Mouse (Mus musculus): ENCODE data around the gene Rgs8. TPM values are rescaled to one million over a fixed set of nuclear protein-coding genes. Genes with fewer than 3 reads are reported as not detected.

Rgs8 gene
- 10 to 100 TPM; 24.3 to 34.0 TPM for total RNA-seq (2021)

DNA sequence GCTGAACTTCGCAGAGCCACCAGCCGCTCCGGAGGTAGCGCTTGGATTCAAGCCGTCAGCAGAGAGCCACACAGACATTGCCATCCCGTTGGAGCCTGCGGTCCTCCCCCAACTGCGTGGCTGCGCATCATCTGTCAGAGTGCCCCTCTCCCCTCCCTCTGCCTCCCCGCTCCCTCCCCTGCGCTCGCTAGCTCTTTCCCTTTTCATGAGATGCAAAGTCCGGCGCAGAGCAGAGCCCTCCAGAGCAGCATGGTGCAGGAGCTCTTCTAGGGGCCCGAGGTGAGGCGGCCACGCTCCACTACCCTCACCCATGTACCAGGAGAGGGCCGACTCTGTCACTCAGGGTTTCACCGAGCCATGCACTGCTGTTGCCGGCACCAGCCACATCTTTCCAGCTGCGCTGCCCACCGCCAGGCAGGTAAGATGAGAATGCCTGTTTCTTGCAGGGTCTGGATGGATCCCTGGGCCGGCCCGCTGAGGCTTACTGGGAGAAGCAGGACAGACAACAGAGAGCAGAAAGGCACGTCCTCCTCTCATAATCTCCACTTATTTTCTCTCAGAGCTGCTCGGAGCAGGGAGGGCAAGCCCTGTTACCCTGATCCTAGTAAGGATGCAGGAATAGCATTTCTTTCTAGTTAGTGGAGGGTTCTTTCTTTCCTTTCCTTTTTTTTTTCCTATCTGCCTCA is at the start of gene Rgs8:
Gene Rgs8, plus strand, starts transcription at position 88 of the 686 bp plus-strand sequence.
- DNase-seq (ENCODE audit: extremely low spot score in 1 of 2, low spot score in 2 of 2) = peak in 1 of 2 experiments; percentile 45
- intact Hi-C loops (cut with DNase I) = loop anchor here (10.0 kb wide), 1 partner anchor 88 kb away; no protein-coding TSS in a partner anchor

- intact Hi-C loops (cut with DNase I) = no loop called here
- DNase-seq (ENCODE audit: extremely low spot score in 1 of 2, low spot score in 2 of 2) = no peak
Observed at GRCm38 (mm10) chr1:153617340-153617830, 35.4 kb upstream of the Rgs8 start.

- intact Hi-C loops (cut with DNase I) = no loop called here
- DNase-seq (ENCODE audit: extremely low spot score in 1 of 2, low spot score in 2 of 2) = no peak
Observed at GRCm38 (mm10) chr1:153623036-153623435, 29.8 kb upstream of the Rgs8 start.

DNA sequence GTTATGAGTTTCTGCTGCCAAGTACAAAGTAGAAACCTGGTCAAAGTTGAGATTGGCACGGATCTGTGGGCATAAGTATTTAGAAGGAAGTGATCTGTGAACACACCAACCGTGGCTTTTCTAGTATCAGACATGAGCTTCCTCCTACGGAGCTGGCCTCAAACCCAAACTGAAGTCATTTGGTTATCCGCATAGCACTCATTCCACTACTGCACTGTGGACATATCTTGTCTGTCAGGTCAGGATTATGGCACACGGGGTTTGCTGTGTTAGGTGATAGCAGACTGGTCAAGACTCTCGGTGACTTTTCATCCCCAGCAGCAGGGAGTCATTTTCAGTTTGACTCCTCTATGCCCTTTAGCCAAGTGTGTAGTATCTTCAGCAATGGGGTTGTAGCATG is 20.1 kb upstream of the Rgs8 start:
- no peak for DNase-seq (ENCODE audit: extremely low spot score in 1 of 2, low spot score in 2 of 2)
- intact Hi-C loops (cut with DNase I) = no loop called here

GRCm38 (mm10) chr1:153635056-153635455 is 17.8 kb upstream of the Rgs8 start:
- no peak for DNase-seq (ENCODE audit: extremely low spot score in 1 of 2, low spot score in 2 of 2)
- intact Hi-C loops (cut with DNase I) = no loop called here

- intact Hi-C loops (cut with DNase I) = no loop called here
- peak; percentile 49 to 81 for DNase-seq (ENCODE audit: extremely low spot score in 1 of 2, low spot score in 2 of 2)
Observed at GRCm38 (mm10) chr1:153635521-153635920, 17.3 kb upstream of the Rgs8 start.

DNA sequence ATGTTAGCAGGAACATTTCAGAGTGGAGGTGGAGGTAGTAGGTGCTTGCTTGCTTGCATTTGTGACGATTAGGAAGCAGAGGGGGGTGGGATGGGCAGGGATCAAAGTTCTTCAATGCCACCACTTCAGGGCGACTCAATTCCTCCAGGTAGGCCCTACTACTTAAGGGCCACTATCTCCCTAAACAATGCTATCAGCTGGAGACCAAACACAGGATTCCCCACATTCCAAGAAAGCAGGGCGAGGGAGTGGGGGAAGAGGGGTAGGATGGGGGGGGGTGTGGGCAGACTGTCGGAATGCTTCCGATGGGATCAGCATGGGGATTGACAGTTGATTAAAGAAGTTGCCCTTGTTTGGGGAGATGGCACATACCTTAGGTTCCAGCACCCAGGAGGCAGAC is 16.0 kb upstream of the Rgs8 start:
- intact Hi-C loops (cut with DNase I) = no loop called here

DNA sequence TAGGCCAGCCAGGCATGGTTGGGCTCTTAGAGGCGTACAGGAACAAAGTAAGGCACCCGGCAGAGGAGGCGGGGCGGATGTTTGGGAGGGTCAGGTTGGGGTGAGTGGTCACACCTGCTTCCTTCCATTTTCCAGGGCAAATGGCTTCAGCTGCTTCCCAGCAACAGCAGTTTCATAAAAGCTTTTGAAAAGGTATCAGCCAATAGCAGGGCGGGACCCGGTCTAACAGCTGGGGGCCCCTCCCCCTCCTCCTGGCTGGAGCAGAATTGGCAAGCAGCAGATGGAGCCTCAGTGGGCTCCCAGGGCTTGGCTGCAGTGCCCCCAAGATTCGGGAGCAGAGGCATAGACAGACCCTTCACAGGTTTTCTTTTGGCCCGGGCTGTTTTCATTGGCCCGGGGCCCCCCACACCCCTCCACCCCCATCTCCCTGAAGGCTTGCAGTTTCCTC is 11.3 kb upstream of the Rgs8 start:
- intact Hi-C loops (cut with DNase I) = no loop called here

More for the DNA sequence above, 16.0 kb upstream of the Rgs8 start:
- DNase-seq (ENCODE audit: extremely low spot score in 1 of 2, low spot score in 2 of 2) = no peak

DNA sequence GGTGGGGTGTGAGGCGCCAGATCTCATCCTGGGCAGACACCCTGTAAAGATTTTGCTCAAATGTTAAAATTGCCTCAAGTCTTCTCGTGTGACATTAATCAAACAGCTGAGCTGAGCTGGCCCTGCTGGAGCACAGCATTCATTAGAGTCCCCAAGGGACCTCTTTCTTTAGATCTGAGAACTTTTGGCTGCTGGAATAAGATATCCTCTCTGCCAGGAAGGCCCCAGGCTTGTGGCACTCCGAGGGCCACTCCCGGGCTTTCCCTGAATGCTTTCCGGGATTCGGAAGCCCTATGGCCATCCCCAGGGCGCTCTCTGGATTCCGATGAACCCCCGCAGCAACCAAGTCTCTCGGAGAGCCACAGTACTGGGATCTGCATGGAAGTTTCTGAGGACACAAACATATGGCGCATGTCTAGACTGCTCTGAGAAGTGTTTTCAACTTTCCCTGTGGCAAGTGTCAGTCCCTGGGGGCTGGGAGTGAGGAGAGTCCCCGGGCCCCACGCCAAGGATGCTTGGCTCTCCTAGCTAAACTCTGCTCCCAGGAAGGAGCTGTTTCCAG is 10.8 kb upstream of the Rgs8 start:
- DNase-seq (ENCODE audit: extremely low spot score in 1 of 2, low spot score in 2 of 2) = peak; percentile 53 to 86
- intact Hi-C loops (cut with DNase I) = no loop called here

More for the DNA sequence above, 11.3 kb upstream of the Rgs8 start:
- peak in 1 of 2 experiments; percentile 72 for DNase-seq (ENCODE audit: extremely low spot score in 1 of 2, low spot score in 2 of 2)

GRCm38 (mm10) chr1:153653674-153654073 is 849 bp downstream of the Rgs8 start:
- intact Hi-C loops (cut with DNase I) = loop anchor here (10.0 kb wide), 1 partner anchor 89 kb away; no protein-coding TSS in a partner anchor
- no peak for DNase-seq (ENCODE audit: extremely low spot score in 1 of 2, low spot score in 2 of 2)

DNA sequence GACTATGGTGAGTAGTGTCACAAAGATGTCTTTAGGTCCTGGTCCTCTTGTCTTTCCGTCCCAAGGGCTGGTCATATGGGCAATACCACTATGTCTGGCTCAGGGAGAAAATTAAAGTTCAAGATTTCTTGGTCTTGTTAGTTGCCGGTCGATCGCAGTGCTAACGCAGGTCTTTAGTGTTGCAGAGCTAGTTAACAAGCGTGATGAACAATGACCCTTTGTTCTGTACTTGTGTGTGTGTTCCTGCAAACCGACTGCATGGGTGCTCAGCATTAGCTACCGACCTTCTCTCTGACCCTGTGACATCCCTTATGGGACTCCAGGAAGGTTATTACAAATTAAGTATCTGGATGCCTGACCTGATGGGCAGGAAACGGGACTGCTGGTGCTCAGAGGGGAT is 6.8 kb downstream of the Rgs8 start:
- no peak for DNase-seq (ENCODE audit: extremely low spot score in 1 of 2, low spot score in 2 of 2)
- intact Hi-C loops (cut with DNase I) = loop anchor here (10.0 kb wide), 1 partner anchor 95 kb away; no protein-coding TSS in a partner anchor

GRCm38 (mm10) chr1:153660982-153661688 is 8.3 kb downstream of the Rgs8 start:
- DNase-seq (ENCODE audit: extremely low spot score in 1 of 2, low spot score in 2 of 2) = no peak

DNA sequence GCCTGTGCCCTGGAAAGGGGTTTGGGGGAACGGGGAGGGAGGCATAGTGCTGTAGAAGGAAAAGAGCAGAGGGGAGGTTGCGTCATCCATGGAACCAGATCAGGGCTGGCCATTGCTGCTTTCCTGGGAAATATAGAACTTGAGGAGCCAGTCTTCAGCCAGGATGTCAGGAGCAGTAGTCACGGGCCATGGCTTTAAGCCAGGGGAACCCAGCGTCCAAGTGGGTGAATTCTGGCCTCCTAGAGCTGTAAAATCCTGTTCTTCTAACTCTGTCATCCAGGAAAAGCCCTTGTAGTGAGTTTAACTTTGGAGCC is 8.8 kb downstream of the Rgs8 start:
- DNase-seq (ENCODE audit: extremely low spot score in 1 of 2, low spot score in 2 of 2) = no peak
- intact Hi-C loops (cut with DNase I) = no loop called here

More at GRCm38 (mm10) chr1:153660982-153661688, 8.3 kb downstream of the Rgs8 start:
- intact Hi-C loops (cut with DNase I) = no loop called here

DNA sequence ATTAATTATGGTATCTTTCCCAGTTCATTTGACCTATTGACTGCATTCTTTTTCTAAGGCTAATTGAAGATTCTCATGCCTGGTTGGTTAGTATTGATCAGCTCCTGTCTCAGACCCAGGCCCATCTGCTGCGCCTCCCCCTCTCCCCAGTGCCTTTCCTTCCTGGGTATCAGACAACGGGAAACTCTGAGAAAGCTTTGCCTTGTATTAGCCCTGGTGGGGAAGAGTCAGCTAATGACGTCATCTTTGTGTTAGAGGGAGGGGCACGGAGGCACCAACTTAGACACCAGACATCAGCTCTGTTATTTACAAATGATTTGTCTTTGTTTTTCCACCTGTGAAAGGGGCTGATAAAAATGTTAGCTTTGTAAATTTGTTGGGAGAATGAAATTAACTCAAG is 9.5 kb downstream of the Rgs8 start:
- no peak for DNase-seq (ENCODE audit: extremely low spot score in 1 of 2, low spot score in 2 of 2)
- intact Hi-C loops (cut with DNase I) = no loop called here

- DNase-seq (ENCODE audit: extremely low spot score in 1 of 2, low spot score in 2 of 2) = peak in 1 of 2 experiments; percentile 64
- intact Hi-C loops (cut with DNase I) = no loop called here
Observed at GRCm38 (mm10) chr1:153665066-153665715, 12.4 kb downstream of the Rgs8 start.

- intact Hi-C loops (cut with DNase I) = no loop called here
- DNase-seq (ENCODE audit: extremely low spot score in 1 of 2, low spot score in 2 of 2) = no peak
Observed at GRCm38 (mm10) chr1:153666236-153666635, 13.4 kb downstream of the Rgs8 start.

GRCm38 (mm10) chr1:153667244-153667727 is 14.5 kb downstream of the Rgs8 start:
- no peak for DNase-seq (ENCODE audit: extremely low spot score in 1 of 2, low spot score in 2 of 2)
- intact Hi-C loops (cut with DNase I) = no loop called here

DNA sequence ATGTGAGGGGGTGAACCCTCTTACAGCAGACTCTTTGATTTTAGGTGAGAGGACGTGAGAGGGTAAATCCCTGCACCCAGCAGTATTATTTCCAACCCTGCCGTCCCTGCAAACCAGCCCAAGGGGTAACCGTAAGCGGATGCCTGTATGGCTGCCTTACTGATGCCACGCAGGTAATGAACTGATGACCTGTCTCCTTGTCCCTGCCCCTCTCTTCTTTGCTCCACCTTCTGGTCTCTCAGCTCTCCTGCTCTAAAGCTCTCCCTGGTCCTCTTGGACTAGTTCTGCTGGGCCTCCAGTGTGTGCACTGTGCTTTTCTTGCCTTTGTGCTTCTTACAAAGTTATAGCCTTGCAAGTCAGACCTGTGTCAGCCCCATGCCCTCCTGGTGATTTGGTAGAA is 15.0 kb downstream of the Rgs8 start:
- intact Hi-C loops (cut with DNase I) = no loop called here

DNA sequence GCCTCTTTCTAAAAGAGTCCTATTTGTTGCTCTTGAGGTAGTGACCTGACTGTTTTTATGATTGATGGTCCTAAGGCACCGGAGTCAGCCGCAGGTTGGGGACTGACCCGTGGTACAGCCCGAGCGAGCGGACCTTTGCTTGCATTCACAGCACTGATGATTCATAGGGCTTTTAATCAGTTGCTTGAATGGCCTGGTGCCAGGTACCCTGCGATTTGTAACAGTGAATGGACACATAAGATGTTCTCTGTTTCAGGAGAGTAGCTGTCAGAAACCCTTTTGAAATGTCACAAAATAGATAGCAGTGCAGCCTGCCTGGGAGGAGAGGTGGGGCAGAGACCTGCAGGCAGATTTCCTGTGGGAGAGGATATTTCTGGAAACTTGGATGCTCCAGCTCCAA is 16.3 kb downstream of the Rgs8 start:
- DNase-seq (ENCODE audit: extremely low spot score in 1 of 2, low spot score in 2 of 2) = no peak
- intact Hi-C loops (cut with DNase I) = no loop called here

More for the DNA sequence above, 15.0 kb downstream of the Rgs8 start:
- no peak for DNase-seq (ENCODE audit: extremely low spot score in 1 of 2, low spot score in 2 of 2)
